Mouse (Mus musculus): ENCODE measurements at regions not wholly inside any gene's neighbourhood (a gene's known extent, or its start where the extent isn't known, plus 50 kb on each side); places are given as distances from the start of the nearest gene placed in this dataset.

DNA sequence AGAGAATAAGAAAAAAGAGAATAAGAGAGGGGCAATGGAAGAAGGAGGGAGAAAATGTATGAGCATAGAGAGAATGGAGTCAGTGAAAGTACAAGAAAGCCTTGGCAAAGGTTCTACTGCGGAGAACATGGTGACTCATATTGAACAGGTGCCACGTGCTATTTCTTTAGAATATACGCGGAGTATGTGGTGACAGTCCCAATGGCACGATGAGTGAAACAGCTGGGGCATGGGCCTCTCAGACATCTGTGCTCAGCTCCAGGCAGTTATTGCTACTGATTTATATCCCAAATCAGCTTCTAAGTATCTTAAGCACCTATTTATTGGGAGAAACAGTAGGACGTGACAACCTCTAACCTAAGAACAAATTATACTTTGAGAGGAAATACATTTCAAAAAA, 104.5 kb upstream of the Mef2c start:
- TF ChIP-seq CTCF (IDR thresholded peaks at IDR 0.05; ENCODE audit: borderline replicate concordance, control insufficient read depth, extremely low read depth, insufficient read depth, low read length, poor library complexity) (no peak), POLR2A (IDR thresholded peaks at IDR 0.05; ENCODE audit: control insufficient read depth, extremely low read depth, insufficient read depth, low read length, poor library complexity) (no peak)

Data from thymus, adult 2 months (tissue).